Mouse (Mus musculus) midbrain, embryonic 15.5 days (tissue): ENCODE results near the gene Trpt1. TPM values are rescaled to one million over a fixed set of nuclear protein-coding genes. Genes with fewer than 3 reads are reported as not detected.

Experiments
- ATAC-seq: fragments of 200-750 bp; cut with Nextera tagmentation; replicated peaks from 2 replicates; pipeline ENCODE4 v1.8.0; 2017; ENCODE audit warnings: moderate TSS enrichment
- H3K27ac ChIP-seq: fragments of 300-500 bp; sonication (generic); 2 replicates; pipeline ENCODE4 v1.5.1; 2015; ENCODE audit warnings: mild to moderate bottlenecking, inconsistent platforms
- H3K27me3 ChIP-seq: fragments of 300-500 bp; sonication (generic); replicated peaks from 2 replicates; pipeline ENCODE4 v1.6.1; 2015; ENCODE audit warnings: inconsistent platforms
- H3K36me3 ChIP-seq: fragments of 300-500 bp; sonication (generic); replicated peaks from 2 replicates; pipeline ENCODE4 v1.6.1; 2015; ENCODE audit warnings: inconsistent platforms
- H3K4me1 ChIP-seq: fragments of 300-500 bp; sonication (generic); 2 replicates; pipeline ENCODE4 v1.6.1; 2015; ENCODE audit warnings: inconsistent platforms
- H3K4me2 ChIP-seq: fragments of 300-500 bp; sonication (generic); 2 replicates; pipeline ENCODE4 v1.6.1; 2015; ENCODE audit warnings: inconsistent platforms, mild to moderate bottlenecking, moderate library complexity
- H3K4me3 ChIP-seq: fragments of 300-500 bp; sonication (generic); 2 replicates; pipeline ENCODE4 v1.5.1; 2015; ENCODE audit warnings: mild to moderate bottlenecking, inconsistent platforms
- H3K9ac ChIP-seq: fragments of 300-500 bp; sonication (generic); 2 replicates; pipeline ENCODE4 v1.6.1; 2015; ENCODE audit warnings: mild to moderate bottlenecking, inconsistent platforms
- H3K9me3 ChIP-seq: fragments of 300-500 bp; sonication (generic); 2 replicates; pipeline ENCODE4 v1.6.1; 2016; ENCODE audit warnings: inconsistent platforms
- WGBS: fragments of 180-500 bp; shearing (Covaris S2); methylation state at CpG from one replicate; pipeline ENCODE4 v1.1.7; 2015; ENCODE audit warnings: mixed read lengths; 5-methylcytosine and 5-hydroxymethylcytosine counted together
- polyA plus RNA-seq: library from polyadenylated mRNA; unstranded; fragments of >200 nt; fragmentation: Nextera tagmentation; extraction: Ambion mirVana; gene quantifications from 2 replicates; pipeline ENCODE4 v1.2.1, GENCODE M21; 2015

Trpt1 gene
- polyA plus RNA-seq, 1 experiment from 2014 or later = 19.8 TPM

DNA sequence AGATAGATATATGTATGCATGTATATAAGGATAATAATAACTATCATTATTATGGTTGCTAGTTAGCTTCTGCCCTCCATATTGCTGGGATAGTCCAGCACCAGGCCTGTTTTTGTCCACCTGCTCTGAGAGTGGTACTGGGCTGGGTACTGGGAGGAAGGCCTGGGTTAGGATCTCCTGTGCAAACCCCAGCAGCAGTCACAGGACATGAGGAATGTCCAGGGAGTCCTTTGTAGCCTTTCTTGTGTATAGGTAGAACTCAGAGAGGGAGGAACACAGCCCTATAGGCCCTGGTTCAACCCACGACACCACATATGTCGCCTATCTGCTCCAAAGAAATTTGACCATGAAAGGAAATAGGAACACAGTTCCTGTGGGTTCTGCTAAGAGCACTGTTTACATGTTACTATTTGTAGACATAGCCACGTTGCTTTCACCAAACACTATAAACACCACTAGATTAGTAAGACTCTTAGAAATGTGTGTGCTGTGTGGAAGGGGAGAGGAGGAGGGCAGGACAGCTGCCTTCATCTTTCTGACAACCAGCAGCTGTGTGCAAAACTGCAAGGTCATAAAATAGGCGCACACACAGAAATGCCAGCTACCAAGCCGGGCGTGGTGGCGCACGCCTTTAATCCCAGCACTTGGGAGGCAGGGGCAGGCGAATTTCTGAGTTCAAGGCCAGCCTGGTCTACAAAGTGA is 11.1 kb downstream of the Trpt1 start:
- no peak overlapping the region for H3K9ac ChIP-seq
- H3K36me3 ChIP-seq = no peaks in the 10 kb centered on the region
- ATAC-seq = no peak
- H3K27me3 ChIP-seq = no peaks in the 10 kb centered on the region
- H3K4me1 ChIP-seq = no peaks in the 10 kb centered on the region
- 87% methylated on average over 9 of the region's 9 CpGs for WGBS
- H3K9me3 ChIP-seq = no peaks in the 10 kb centered on the region
- H3K4me3 ChIP-seq = no peak overlapping the region
- H3K27ac ChIP-seq = no peak overlapping the region
- H3K4me2 ChIP-seq = no peak overlapping the region

GRCm38 (mm10) chr19:7012426-7012825 is 16.5 kb downstream of the Trpt1 start:
- ATAC-seq = no peak
- Histone ChIP-seq H3K9ac (no peak overlapping the region), H3K4me3 (no peak overlapping the region), H3K27ac (no peak overlapping the region), H3K4me2 (no peak overlapping the region), H3K27me3 (no peaks in the 10 kb centered on the region), H3K36me3 (no peaks in the 10 kb centered on the region), H3K9me3 (no peaks in the 10 kb centered on the region), H3K4me1 (no peaks in the 10 kb centered on the region)
- WGBS = 85% methylated on average over 4 of the region's 4 CpGs

DNA sequence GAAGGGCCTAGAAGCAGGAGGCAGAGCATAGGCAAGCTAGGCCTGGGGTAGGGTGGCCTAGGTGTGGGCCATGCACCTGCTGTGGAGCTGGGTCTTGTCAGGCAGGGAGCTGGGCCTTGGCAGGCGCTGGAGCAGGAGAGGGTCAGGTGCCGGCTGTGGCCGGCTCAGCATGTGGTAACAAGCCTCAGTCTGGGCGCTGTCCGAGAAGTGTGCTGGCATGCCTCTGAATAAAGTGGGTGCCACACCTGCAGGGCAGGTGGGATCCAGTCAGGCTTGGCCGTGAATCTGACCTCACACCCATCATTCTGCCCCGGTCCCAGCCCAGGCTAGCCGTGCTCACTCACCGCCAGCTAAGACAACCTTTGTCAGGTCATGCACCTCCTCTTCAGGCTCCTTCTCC is 18.1 kb downstream of the Trpt1 start:
- H3K36me3 ChIP-seq = no peaks in the 10 kb centered on the region
- no peak overlapping the region for H3K4me2 ChIP-seq
- WGBS = 86% methylated on average over 9 of the region's 9 CpGs
- no peak overlapping the region for H3K27ac ChIP-seq
- ATAC-seq = no peak
- H3K9ac ChIP-seq = no peak overlapping the region
- H3K4me1 ChIP-seq = no peaks in the 10 kb centered on the region
- H3K4me3 ChIP-seq = no peak overlapping the region
- no peaks in the 10 kb centered on the region for H3K27me3 ChIP-seq
- H3K9me3 ChIP-seq = no peaks in the 10 kb centered on the region

GRCm38 (mm10) chr19:7014481-7015135 is 18.7 kb downstream of the Trpt1 start:
- Histone ChIP-seq H3K4me3 (no peak overlapping the region), H3K4me1 (no peaks in the 10 kb centered on the region), H3K36me3 (no peaks in the 10 kb centered on the region; the same call in 1 of the 2 replicates), H3K9me3 (no peaks in the 10 kb centered on the region), H3K4me2 (no peak overlapping the region), H3K27me3 (no peaks in the 10 kb centered on the region), H3K27ac (no peak overlapping the region), H3K9ac (no peak overlapping the region)
- ATAC-seq = no peak
- WGBS = 92% methylated on average over 20 of the region's 20 CpGs

DNA sequence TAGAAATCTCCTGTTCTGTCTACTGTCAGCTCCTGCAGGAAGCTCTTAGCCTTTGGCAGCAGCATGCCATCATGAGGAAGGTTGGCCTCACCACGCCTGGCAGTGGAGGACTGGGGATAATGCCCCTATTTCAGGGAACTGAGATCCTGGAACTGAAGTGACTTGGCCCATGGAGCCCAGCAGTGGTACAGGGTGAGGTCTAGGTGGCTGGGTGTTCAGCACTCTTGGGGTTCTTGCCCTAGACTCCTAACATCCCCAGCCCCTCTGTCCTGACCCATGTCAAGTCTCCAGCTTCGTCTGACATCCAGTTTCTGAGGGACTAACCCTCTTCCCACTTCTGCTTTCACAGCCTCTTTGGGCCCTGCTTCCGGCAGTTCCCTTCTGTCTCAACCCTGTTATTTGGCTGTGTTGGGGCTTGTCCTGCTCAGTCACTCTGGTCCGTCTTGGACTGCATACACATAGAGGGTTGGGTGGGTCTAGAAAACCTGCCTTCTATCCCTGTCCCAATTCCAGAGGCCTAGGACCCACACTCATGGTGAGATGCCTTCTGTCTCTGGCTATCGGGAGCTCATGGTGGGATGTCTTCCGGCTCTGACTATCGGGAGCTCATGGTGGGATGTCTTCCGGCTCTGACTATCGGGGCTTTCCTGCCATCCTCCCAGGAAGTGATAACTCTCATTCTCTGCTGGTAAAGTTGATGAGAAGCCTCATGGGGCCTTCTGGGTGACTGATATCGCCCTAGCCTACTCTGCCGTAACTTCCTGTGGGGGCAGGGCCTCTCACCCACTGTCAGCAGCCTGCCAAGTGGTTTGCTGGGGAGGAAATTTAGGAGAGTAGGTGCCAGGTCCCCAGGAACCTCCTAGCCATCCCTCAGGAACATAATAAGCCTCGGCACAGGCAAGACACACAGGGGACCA is 21.9 kb downstream of the Trpt1 start:
- WGBS = 82% methylated on average over 12 of the region's 12 CpGs
- Histone ChIP-seq H3K27me3 (no peaks in the 10 kb centered on the region), H3K4me1 (no peaks in the 10 kb centered on the region), H3K36me3 (peaks cover 19% of the 10 kb centered on the region), H3K4me2 (no peak overlapping the region), H3K9me3 (no peaks in the 10 kb centered on the region), H3K9ac (no peak overlapping the region), H3K4me3 (no peak overlapping the region), H3K27ac (no peak overlapping the region)
- ATAC-seq = no peak

DNA sequence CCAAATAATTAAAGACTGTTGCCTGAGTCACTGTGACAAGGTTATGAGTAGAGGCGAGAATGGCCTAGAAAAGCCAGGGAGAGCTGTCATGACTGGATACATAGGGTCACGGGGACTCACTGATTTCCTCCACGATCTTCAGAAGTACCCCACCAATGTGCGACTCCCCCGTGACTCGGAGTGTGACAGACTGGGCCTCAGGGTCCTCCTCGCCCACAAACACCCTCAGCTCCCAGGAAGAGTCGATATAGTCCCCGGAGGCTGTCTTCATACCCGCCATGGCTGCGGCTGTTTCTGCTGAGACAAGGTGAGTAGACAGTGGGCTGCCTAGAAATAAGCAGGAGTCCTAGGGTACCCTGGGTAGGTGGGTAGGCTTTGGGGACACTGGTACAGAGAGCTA is 22.6 kb downstream of the Trpt1 start:
- Histone ChIP-seq H3K27me3 (no peaks in the 10 kb centered on the region), H3K4me2 (no peak overlapping the region), H3K4me3 (no peak overlapping the region), H3K4me1 (no peaks in the 10 kb centered on the region), H3K36me3 (peaks cover 24% of the 10 kb centered on the region), H3K9ac (no peak overlapping the region), H3K9me3 (no peaks in the 10 kb centered on the region), H3K27ac (no peak overlapping the region)
- 94% methylated on average over 11 of the region's 11 CpGs for WGBS
- ATAC-seq = no peak

GRCm38 (mm10) chr19:7019191-7019590 is 23.3 kb downstream of the Trpt1 start, which contains the start of gene Fermt3:
Gene Fermt3, minus strand, starts transcription at chr19:7019469.
- H3K36me3 ChIP-seq = peaks cover 28% of the 10 kb centered on the region
- H3K9me3 ChIP-seq = no peaks in the 10 kb centered on the region
- H3K4me1 ChIP-seq = no peaks in the 10 kb centered on the region
- no peaks in the 10 kb centered on the region for H3K27me3 ChIP-seq
- 87% methylated on average over 5 of the region's 5 CpGs for WGBS
- no peak within 1 kb of the TSS for H3K9ac ChIP-seq
- no peak within 1 kb of the TSS for H3K27ac ChIP-seq
- no peak within 1 kb of the TSS for H3K4me2 ChIP-seq
- H3K4me3 ChIP-seq = no peak within 1 kb of the TSS
- ATAC-seq = no peak

- 51% methylated on average over 3 of the region's 3 CpGs for WGBS
- no peaks in the 10 kb centered on the region for H3K9me3 ChIP-seq
- no peak overlapping the region for H3K27ac ChIP-seq
- H3K4me2 ChIP-seq = no peak overlapping the region
- 0 out of 2 replicates have a peak, but pooled peaks have one; percentile 63 for ATAC-seq
- no peaks in the 10 kb centered on the region for H3K4me1 ChIP-seq
- no peaks in the 10 kb centered on the region for H3K27me3 ChIP-seq
- peaks cover 38% of the 10 kb centered on the region for H3K36me3 ChIP-seq
- no peak overlapping the region for H3K9ac ChIP-seq
- H3K4me3 ChIP-seq = no peak overlapping the region
Measured at GRCm38 (mm10) chr19:7020224-7020641, 24.3 kb downstream of the Trpt1 start.

GRCm38 (mm10) chr19:7029531-7029930 is 33.6 kb downstream of the Trpt1 start:
- Histone ChIP-seq H3K4me1 (no peaks in the 10 kb centered on the region), H3K4me2 (no peak overlapping the region), H3K9ac (no peak overlapping the region), H3K27me3 (no peaks in the 10 kb centered on the region), H3K36me3 (peaks cover 81% of the 10 kb centered on the region), H3K9me3 (no peaks in the 10 kb centered on the region), H3K27ac (no peak overlapping the region), H3K4me3 (no peak overlapping the region)
- no peak for ATAC-seq
- WGBS = 95% methylated on average over 5 of the region's 5 CpGs

DNA sequence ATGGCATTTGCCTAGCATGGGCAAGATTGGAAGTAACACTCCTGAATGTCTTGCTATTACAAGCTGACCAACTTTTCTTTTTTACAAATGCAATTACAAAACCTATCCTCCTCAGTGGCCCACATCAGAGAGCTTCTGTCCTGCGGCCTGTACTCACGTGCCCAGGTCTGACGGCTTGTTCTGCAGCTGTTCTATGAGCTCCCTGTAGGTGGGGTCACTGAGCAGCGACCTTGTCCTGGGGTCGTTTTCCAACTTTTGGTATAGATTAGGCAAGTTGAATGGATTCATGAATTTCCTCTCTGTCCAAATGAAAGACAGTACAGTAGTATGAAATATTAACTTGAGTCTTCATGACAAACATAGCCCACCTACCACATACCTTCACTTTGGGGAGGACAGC is 38.1 kb downstream of the Trpt1 start:
- H3K9ac ChIP-seq = no peak overlapping the region
- no peak for ATAC-seq
- 93% methylated on average over 5 of the region's 5 CpGs for WGBS
- no peak overlapping the region for H3K4me2 ChIP-seq
- H3K9me3 ChIP-seq = no peaks in the 10 kb centered on the region
- H3K27ac ChIP-seq = no peak overlapping the region
- H3K36me3 ChIP-seq = peaks cover 53% of the 10 kb centered on the region
- H3K4me1 ChIP-seq = peaks cover 23% of the 10 kb centered on the region
- no peaks in the 10 kb centered on the region for H3K27me3 ChIP-seq
- no peak overlapping the region for H3K4me3 ChIP-seq

- no peaks in the 10 kb centered on the region for H3K27me3 ChIP-seq
- peak overlapping the region; percentile 95 for H3K27ac ChIP-seq
- H3K4me3 ChIP-seq = peak overlapping the region; percentile 93
- H3K9ac ChIP-seq = peak overlapping the region; percentile 93
- 2% methylated on average over 35 of the region's 35 CpGs for WGBS
- ATAC-seq = peak; percentile 12
- H3K36me3 ChIP-seq = peaks cover 8% of the 10 kb centered on the region; the same call in 1 of the 2 replicates
- peaks cover 30% of the 10 kb centered on the region for H3K4me1 ChIP-seq
- no peaks in the 10 kb centered on the region for H3K9me3 ChIP-seq
- peak overlapping the region; percentile 66 for H3K4me2 ChIP-seq
Measured at GRCm38 (mm10) chr19:7039088-7039720, 43.3 kb downstream of the Trpt1 start.
